Comparison of ENCODE assay signal across 16 mouse cellular contexts in the genomic region with DNA sequence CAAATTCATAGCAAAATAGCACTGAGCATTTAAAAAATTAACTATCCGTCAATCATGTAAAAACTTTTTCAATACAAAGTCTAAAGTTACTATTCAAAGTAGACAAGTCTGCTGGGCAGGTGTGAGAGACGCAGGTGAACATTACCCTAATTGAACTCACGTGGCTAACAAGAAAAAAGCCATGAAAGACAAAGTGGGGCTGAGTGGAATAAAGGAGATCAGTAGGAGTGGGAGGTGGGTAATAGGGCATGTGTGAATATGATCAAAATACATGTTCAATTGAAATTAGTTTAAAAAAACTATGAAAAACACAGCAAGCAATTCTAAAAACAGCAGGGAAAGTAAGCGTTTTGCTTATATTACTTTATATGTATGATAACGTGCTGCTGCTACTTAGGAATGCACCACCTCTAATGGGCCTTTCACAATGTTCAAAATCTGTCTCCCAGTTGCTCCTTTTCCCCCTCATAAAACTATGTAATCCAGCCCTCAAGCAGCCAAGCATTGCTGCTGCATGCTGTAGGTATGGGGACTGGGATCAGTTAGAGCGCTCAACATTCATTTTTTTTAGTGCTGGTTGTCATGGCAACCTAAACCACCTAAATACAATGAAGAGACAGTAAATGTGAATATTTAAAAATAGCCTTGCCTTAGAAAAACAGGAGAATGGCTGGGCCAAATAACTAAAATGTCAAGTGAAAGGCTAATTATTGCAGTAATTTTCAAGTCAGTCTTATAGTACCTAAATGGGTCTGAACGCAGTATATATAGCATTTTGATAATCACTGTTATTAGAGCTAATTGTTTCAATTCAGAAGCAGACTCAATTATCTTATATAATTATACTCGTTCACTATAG. TPM values are rescaled to one million over a fixed set of nuclear protein-coding genes. Genes with fewer than 3 reads are reported as not detected.
DNase-seq lines count a peak whose midpoint lies in the region; ATAC-seq and TF ChIP-seq lines count a peak whose summit lies in the region.
"Had no signal": no experiment of that assay in that cellular context is flagged by ENCODE, and none has a peak within 500 bp of the region (broad histone marks: within the 10 kb centered on the region; RNA-seq: fewer than 3 reads in every experiment).

No protein-coding gene starts in this region.

- no peaks in the 10 kb centered on the region for H3K27me3 ChIP-seq in forebrain, embryonic 11.5 days (ENCODE audit: control insufficient read depth, insufficient read depth, low read length)
- H3K27me3 ChIP-seq in forebrain, embryonic 10.5 days (ENCODE audit: poor library complexity, severe bottlenecking): no peaks in the 10 kb centered on the region
- H3K27me3 ChIP-seq in limb, embryonic 13.5 days: no peaks in the 10 kb centered on the region
- no peaks in the 10 kb centered on the region for H3K27me3 ChIP-seq in limb, embryonic 10.5 days (ENCODE audit: low read depth, poor library complexity, severe bottlenecking)
- no peaks in the 10 kb centered on the region for H3K27me3 ChIP-seq in forebrain, postnatal 0 days (ENCODE audit: insufficient read depth, low read length)
- H3K27me3 ChIP-seq in neural tube, embryonic 14.5 days (ENCODE audit: control insufficient read depth, insufficient read depth, low read length): no peaks in the 10 kb centered on the region
- no peaks in the 10 kb centered on the region for H3K27me3 ChIP-seq in kidney, embryonic 14.5 days (ENCODE audit: control insufficient read depth, insufficient read depth, low read length)
- H3K27me3 ChIP-seq: liver, embryonic 15.5 days had no signal

- no peak for DNase-seq in forebrain, embryonic 11.5 days (ENCODE audit: low spot score)
- no peak for DNase-seq in forebrain, embryonic 10.5 days (ENCODE audit: extremely low spot score, low spot score)
- no peak for DNase-seq in limb, embryonic 10.5 days (ENCODE audit: low spot score)
- DNase-seq in forebrain, postnatal 0 days: peak; percentile 77
- DNase-seq in kidney, postnatal 25 days: no peak
- DNase-seq: cerebellum, postnatal 14 days; heart, postnatal 14 days; kidney, adult 11 months; layer of hippocampus, postnatal 36 days; thymus, adult 2 months had no signal

- H3K27ac ChIP-seq in forebrain, embryonic 11.5 days (ENCODE audit: low read depth, low read length): no peak overlapping the region
- no peak overlapping the region for H3K27ac ChIP-seq in forebrain, embryonic 10.5 days
- no peak overlapping the region for H3K27ac ChIP-seq in limb, embryonic 13.5 days
- H3K27ac ChIP-seq in limb, embryonic 10.5 days: no peak overlapping the region
- peak overlapping the region; percentile 76 for H3K27ac ChIP-seq in forebrain, postnatal 0 days (ENCODE audit: low read depth, low read length)
- H3K27ac ChIP-seq in neural tube, embryonic 14.5 days (ENCODE audit: low read depth, low read length): no peak overlapping the region
- H3K27ac ChIP-seq in kidney, embryonic 14.5 days (ENCODE audit: low read depth, low read length): no peak overlapping the region
- H3K27ac ChIP-seq: liver, embryonic 15.5 days; macrophage had no signal

- peaks cover 14% of the 10 kb centered on the region for H3K36me3 ChIP-seq in forebrain, embryonic 11.5 days (ENCODE audit: control insufficient read depth, insufficient read depth, low read length)
- peaks cover 64% of the 10 kb centered on the region for H3K36me3 ChIP-seq in forebrain, embryonic 10.5 days (replicated peaks)
- peaks cover 54% of the 10 kb centered on the region for H3K36me3 ChIP-seq in limb, embryonic 13.5 days
- peaks cover 60% of the 10 kb centered on the region for H3K36me3 ChIP-seq in limb, embryonic 10.5 days
- H3K36me3 ChIP-seq in forebrain, postnatal 0 days (ENCODE audit: insufficient read depth): peaks cover 26% of the 10 kb centered on the region
- H3K36me3 ChIP-seq in neural tube, embryonic 14.5 days (ENCODE audit: control insufficient read depth, insufficient read depth, low read length): peaks cover 23% of the 10 kb centered on the region
- peaks cover 45% of the 10 kb centered on the region for H3K36me3 ChIP-seq in kidney, embryonic 14.5 days (ENCODE audit: control insufficient read depth, insufficient read depth, low read length)

- ATAC-seq in forebrain, embryonic 11.5 days (replicated peaks; ENCODE audit: low FRiP score): 0 out of 2 replicates have a peak, but pooled peaks have one; percentile 15
- peak; percentile 61 for ATAC-seq in limb, embryonic 13.5 days (ENCODE audit: low FRiP score, low read depth)
- ATAC-seq in forebrain, postnatal 0 days: peak; percentile 93
- peak; percentile 73 for ATAC-seq in neural tube, embryonic 14.5 days (ENCODE audit: low read depth)
- ATAC-seq in kidney, embryonic 14.5 days (ENCODE audit: low FRiP score, low TSS enrichment): no peak

- no peak overlapping the region for H3K4me2 ChIP-seq in forebrain, embryonic 11.5 days (ENCODE audit: low read depth, low read length, severe bottlenecking)
- H3K4me2 ChIP-seq in limb, embryonic 13.5 days (replicated peaks): no peak overlapping the region
- H3K4me2 ChIP-seq in forebrain, postnatal 0 days (ENCODE audit: low read depth): no peak overlapping the region
- H3K4me2 ChIP-seq in neural tube, embryonic 14.5 days (ENCODE audit: low read depth, low read length): no peak overlapping the region
- H3K4me2 ChIP-seq in kidney, embryonic 14.5 days (replicated peaks; ENCODE audit: low read depth, low read length): no peak overlapping the region
- H3K4me2 ChIP-seq: liver, embryonic 15.5 days had no signal

- H3K4me1 ChIP-seq in forebrain, embryonic 11.5 days (replicated peaks; ENCODE audit: control insufficient read depth, insufficient read depth, low read length): no peaks in the 10 kb centered on the region
- no peaks in the 10 kb centered on the region for H3K4me1 ChIP-seq in forebrain, embryonic 10.5 days
- no peaks in the 10 kb centered on the region for H3K4me1 ChIP-seq in limb, embryonic 13.5 days
- H3K4me1 ChIP-seq in limb, embryonic 10.5 days: no peaks in the 10 kb centered on the region
- H3K4me1 ChIP-seq in forebrain, postnatal 0 days (ENCODE audit: insufficient read depth): peaks cover 3% of the 10 kb centered on the region; the same call in 1 of the 2 replicates
- H3K4me1 ChIP-seq in neural tube, embryonic 14.5 days (ENCODE audit: control insufficient read depth, insufficient read depth, low read length): no peaks in the 10 kb centered on the region
- H3K4me1 ChIP-seq in kidney, embryonic 14.5 days (ENCODE audit: control insufficient read depth, insufficient read depth, low read length): no peaks in the 10 kb centered on the region
- H3K4me1 ChIP-seq: liver, embryonic 15.5 days had no signal

- no peak overlapping the region for H3K4me3 ChIP-seq in forebrain, embryonic 11.5 days (ENCODE audit: low read depth, low read length)
- no peak overlapping the region for H3K4me3 ChIP-seq in forebrain, embryonic 10.5 days
- H3K4me3 ChIP-seq in limb, embryonic 13.5 days: no peak overlapping the region
- H3K4me3 ChIP-seq in limb, embryonic 10.5 days: no peak overlapping the region
- no peak overlapping the region for H3K4me3 ChIP-seq in forebrain, postnatal 0 days (ENCODE audit: low read depth, low read length)
- no peak overlapping the region for H3K4me3 ChIP-seq in neural tube, embryonic 14.5 days (ENCODE audit: low read depth, low read length)
- H3K4me3 ChIP-seq in kidney, embryonic 14.5 days (ENCODE audit: low read length): no peak overlapping the region
- H3K4me3 ChIP-seq: liver, embryonic 15.5 days; myocyte had no signal

- H3K9ac ChIP-seq in forebrain, embryonic 11.5 days (ENCODE audit: low read length): no peak overlapping the region
- no peak overlapping the region for H3K9ac ChIP-seq in limb, embryonic 13.5 days
- H3K9ac ChIP-seq in forebrain, postnatal 0 days: no peak overlapping the region
- H3K9ac ChIP-seq in neural tube, embryonic 14.5 days (replicated peaks; ENCODE audit: low read depth, low read length): no peak overlapping the region
- H3K9ac ChIP-seq in kidney, embryonic 14.5 days (ENCODE audit: low read depth, low read length): no peak overlapping the region
- H3K9ac ChIP-seq: liver, embryonic 15.5 days had no signal

- H3K9me3 ChIP-seq in forebrain, embryonic 11.5 days (ENCODE audit: control insufficient read depth, low read length): no peaks in the 10 kb centered on the region; the same call in 1 of the 2 replicates
- peaks cover 14% of the 10 kb centered on the region for H3K9me3 ChIP-seq in forebrain, embryonic 10.5 days
- H3K9me3 ChIP-seq in limb, embryonic 13.5 days: no peaks in the 10 kb centered on the region
- H3K9me3 ChIP-seq in limb, embryonic 10.5 days (replicated peaks): no peaks in the 10 kb centered on the region
- no peaks in the 10 kb centered on the region for H3K9me3 ChIP-seq in forebrain, postnatal 0 days (ENCODE audit: low read length)
- peaks cover 2% of the 10 kb centered on the region; the same call in 1 of the 2 replicates for H3K9me3 ChIP-seq in neural tube, embryonic 14.5 days (ENCODE audit: control insufficient read depth, low read length)
- H3K9me3 ChIP-seq in kidney, embryonic 14.5 days (ENCODE audit: control insufficient read depth, low read length): peaks cover 6% of the 10 kb centered on the region
- H3K9me3 ChIP-seq: liver, embryonic 15.5 days had no signal

- WGBS in forebrain, embryonic 11.5 days: 84% methylated on average over 8 of the region's 8 CpGs
- 93% methylated on average over 8 of the region's 8 CpGs for WGBS in forebrain, embryonic 10.5 days
- WGBS in limb, embryonic 13.5 days: 74% methylated on average over 8 of the region's 8 CpGs
- WGBS in limb, embryonic 10.5 days: 92% methylated on average over 8 of the region's 8 CpGs
- 52% methylated on average over 8 of the region's 8 CpGs for WGBS in forebrain, postnatal 0 days
- WGBS in neural tube, embryonic 14.5 days: 82% methylated on average over 8 of the region's 8 CpGs
- 96% methylated on average over 8 of the region's 8 CpGs for WGBS in kidney, embryonic 14.5 days

- TF ChIP-seq CTCF in forebrain, postnatal 0 days (IDR thresholded peaks at IDR 0.05; ENCODE audit: low read depth): no peak

RNA-seq across cellular contexts. Expression of gene Ankmy2, which starts 54.0 kb away (rescaled TPM):
- polyA plus RNA-seq in forebrain, embryonic 11.5 days (2014; fragmentation: Nextera tagmentation; extraction: Ambion mirVana): 26.3 and 30.6 TPM in 2 replicates
- polyA plus RNA-seq in forebrain, embryonic 10.5 days (2016; fragmentation: Nextera tagmentation; extraction: Ambion mirVana): 21.4 and 23.8 TPM in 2 replicates
- polyA plus RNA-seq in limb, embryonic 13.5 days (2015; fragmentation: Nextera tagmentation; extraction: Ambion mirVana): 35.0 and 35.4 TPM in 2 replicates
- 17.3 and 20.1 TPM in 2 replicates for polyA plus RNA-seq in limb, embryonic 10.5 days (2016; fragmentation: Nextera tagmentation; extraction: Ambion mirVana)
- 77.7 and 80.0 TPM in 2 replicates for total RNA-seq in forebrain, postnatal 0 days (2014; rRNA removed)
- 65.3 and 78.6 TPM in 2 replicates for polyA plus RNA-seq in forebrain, postnatal 0 days (2015; fragmentation: Nextera tagmentation; extraction: Ambion mirVana)
- 84.6 and 87.6 TPM in 2 replicates for polyA plus RNA-seq in neural tube, embryonic 14.5 days (2014; fragmentation: Nextera tagmentation; extraction: Ambion mirVana)
- 29.0 and 36.4 TPM in 2 replicates for polyA plus RNA-seq in kidney, embryonic 14.5 days (2014; fragmentation: Nextera tagmentation; extraction: Ambion mirVana)

RNA-seq across cellular contexts. Expression of gene Bzw2, which starts 54.9 kb away (rescaled TPM):
- 271 and 279 TPM in 2 replicates for polyA plus RNA-seq in forebrain, embryonic 11.5 days (2014; fragmentation: Nextera tagmentation; extraction: Ambion mirVana)
- 269 and 276 TPM in 2 replicates for polyA plus RNA-seq in forebrain, embryonic 10.5 days (2016; fragmentation: Nextera tagmentation; extraction: Ambion mirVana)
- polyA plus RNA-seq in limb, embryonic 13.5 days (2015; fragmentation: Nextera tagmentation; extraction: Ambion mirVana): 242 and 259 TPM in 2 replicates
- 293 and 316 TPM in 2 replicates for polyA plus RNA-seq in limb, embryonic 10.5 days (2016; fragmentation: Nextera tagmentation; extraction: Ambion mirVana)
- 379 and 428 TPM in 2 replicates for total RNA-seq in forebrain, postnatal 0 days (2014; rRNA removed)
- polyA plus RNA-seq in forebrain, postnatal 0 days (2015; fragmentation: Nextera tagmentation; extraction: Ambion mirVana): 433 and 494 TPM in 2 replicates
- polyA plus RNA-seq in neural tube, embryonic 14.5 days (2014; fragmentation: Nextera tagmentation; extraction: Ambion mirVana): 425 and 430 TPM in 2 replicates
- 243 and 256 TPM in 2 replicates for polyA plus RNA-seq in kidney, embryonic 14.5 days (2014; fragmentation: Nextera tagmentation; extraction: Ambion mirVana)
